Mouse (Mus musculus): ENCODE data around the gene Hp1bp3. TPM values are rescaled to one million over a fixed set of nuclear protein-coding genes. Genes with fewer than 3 reads are reported as not detected.

The Hp1bp3 gene
- polyA plus RNA-seq (2016; fragmentation: Nextera tagmentation; extraction: Ambion mirVana): 202 and 220 TPM in 2 replicates

DNA sequence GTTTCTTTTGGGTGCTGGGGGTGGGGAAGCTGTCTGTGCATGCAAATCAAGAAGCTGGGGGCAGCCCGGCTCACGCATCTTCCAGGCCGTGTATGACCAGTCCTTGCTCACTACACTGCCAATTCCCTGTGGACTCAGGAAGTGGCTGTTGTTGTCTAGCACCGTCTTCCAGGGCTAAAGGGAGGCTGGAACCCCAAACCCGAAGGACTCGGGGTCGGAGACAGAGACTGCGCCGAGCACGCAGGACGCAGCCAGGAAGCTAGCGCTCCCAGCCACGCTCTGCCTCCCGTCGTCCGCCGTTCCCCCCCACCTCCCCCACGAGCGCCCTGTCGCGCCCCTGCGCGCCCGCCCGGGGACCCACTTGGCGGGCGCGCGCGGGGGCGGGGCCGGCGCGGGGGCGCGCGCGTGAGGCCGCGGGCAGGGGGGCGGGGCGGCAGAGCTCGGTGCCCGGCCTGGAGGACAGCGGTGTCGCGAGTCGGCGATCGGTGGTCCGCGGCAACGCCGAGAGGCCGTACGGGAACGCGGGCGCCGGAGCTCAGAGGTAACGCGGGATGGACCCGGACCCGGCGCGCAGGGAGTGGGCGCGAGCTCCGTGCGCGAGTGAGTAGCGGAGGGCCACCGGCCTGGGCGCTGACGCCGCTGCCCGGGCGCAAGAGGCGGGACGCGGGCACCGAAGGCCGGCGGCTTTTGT, at the start of gene Hp1bp3:
Gene Hp1bp3, plus strand, starts transcription at position 97 of the 691 bp plus-strand sequence.
- Histone ChIP-seq H3K4me2 (replicated peaks) (peak within 1 kb of the TSS; percentile 85), H3K9me3 (replicated peaks) (no peaks in the 10 kb centered on the region), H3K4me1 (peaks cover 33% of the 10 kb centered on the region), H3K27ac (peak within 1 kb of the TSS; percentile 100), H3K27me3 (no peaks in the 10 kb centered on the region), H3K36me3 (0 out of 2 replicates have a peak, but pooled peaks cover 9% of the 10 kb centered on the region), H3K9ac (peak within 1 kb of the TSS; percentile 98), H3K4me3 (peak within 1 kb of the TSS; percentile 100)
- under 1% methylated on average over 76 of the region's 84 CpGs for WGBS
- peak; percentile 84 for ATAC-seq (ENCODE audit: low FRiP score)

- H3K36me3 ChIP-seq: peaks cover 72% of the 10 kb centered on the region
- WGBS: 97% methylated on average over 10 of the region's 10 CpGs
- H3K4me2 ChIP-seq (replicated peaks): no peak overlapping the region
- H3K27ac ChIP-seq: no peak overlapping the region
- ATAC-seq (ENCODE audit: low FRiP score): no peak
- peaks cover 14% of the 10 kb centered on the region for H3K4me1 ChIP-seq
- H3K9me3 ChIP-seq (replicated peaks): no peaks in the 10 kb centered on the region
- H3K27me3 ChIP-seq: no peaks in the 10 kb centered on the region
- H3K4me3 ChIP-seq: no peak overlapping the region
- no peak overlapping the region for H3K9ac ChIP-seq
These were observed 49.6 kb upstream of the Hp1bp3 start for GRCm38 (mm10) chr4:138166519-138166918.

GRCm38 (mm10) chr4:138168162-138168561, 47.9 kb upstream of the Hp1bp3 start:
- no peak overlapping the region for H3K27ac ChIP-seq
- H3K9me3 ChIP-seq (replicated peaks): no peaks in the 10 kb centered on the region
- H3K36me3 ChIP-seq: peaks cover 84% of the 10 kb centered on the region
- H3K9ac ChIP-seq: no peak overlapping the region
- 82% methylated on average over 3 of the region's 3 CpGs for WGBS
- no peaks in the 10 kb centered on the region for H3K27me3 ChIP-seq
- ATAC-seq (ENCODE audit: low FRiP score): no peak
- H3K4me2 ChIP-seq (replicated peaks): no peak overlapping the region
- H3K4me3 ChIP-seq: no peak overlapping the region
- H3K4me1 ChIP-seq: peaks cover 12% of the 10 kb centered on the region

DNA sequence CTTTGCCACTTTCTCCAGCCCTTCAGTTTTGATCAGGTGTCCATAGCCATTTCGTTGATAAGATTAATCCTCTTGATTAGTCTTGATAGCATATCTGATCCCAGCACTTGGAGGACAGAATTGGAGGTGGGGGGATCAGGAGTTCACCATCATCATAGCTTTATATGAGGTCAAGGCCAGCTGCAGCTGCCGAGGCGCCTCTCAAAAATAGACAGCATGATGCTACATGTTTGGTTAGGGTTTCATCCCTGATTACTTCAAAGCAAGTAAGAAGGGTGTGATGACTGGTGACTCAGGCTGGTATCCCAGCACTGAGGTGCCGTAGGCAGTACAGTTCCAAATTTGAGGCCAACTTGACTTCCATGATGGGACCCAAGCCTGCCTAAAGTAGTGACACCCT, 46.7 kb upstream of the Hp1bp3 start:
- WGBS: 97% methylated on average over 4 of the region's 4 CpGs
- H3K4me3 ChIP-seq: no peak overlapping the region
- H3K27me3 ChIP-seq: no peaks in the 10 kb centered on the region
- H3K4me2 ChIP-seq (replicated peaks): no peak overlapping the region
- H3K9me3 ChIP-seq (replicated peaks): no peaks in the 10 kb centered on the region
- no peak overlapping the region for H3K9ac ChIP-seq
- H3K36me3 ChIP-seq: peaks cover 86% of the 10 kb centered on the region
- no peaks in the 10 kb centered on the region for H3K4me1 ChIP-seq
- H3K27ac ChIP-seq: no peak overlapping the region; the same call in 1 of the 2 replicates
- no peak for ATAC-seq (ENCODE audit: low FRiP score)

- Histone ChIP-seq H3K27me3 (no peaks in the 10 kb centered on the region), H3K27ac (no peak overlapping the region), H3K9me3 (replicated peaks) (no peaks in the 10 kb centered on the region), H3K4me2 (replicated peaks) (no peak overlapping the region), H3K9ac (no peak overlapping the region), H3K4me3 (no peak overlapping the region), H3K4me1 (no peaks in the 10 kb centered on the region), H3K36me3 (peaks cover 94% of the 10 kb centered on the region)
- WGBS: 87% methylated on average over 4 of the region's 4 CpGs
- ATAC-seq (ENCODE audit: low FRiP score): no peak
These were observed 43.4 kb upstream of the Hp1bp3 start for GRCm38 (mm10) chr4:138172686-138173085.

DNA sequence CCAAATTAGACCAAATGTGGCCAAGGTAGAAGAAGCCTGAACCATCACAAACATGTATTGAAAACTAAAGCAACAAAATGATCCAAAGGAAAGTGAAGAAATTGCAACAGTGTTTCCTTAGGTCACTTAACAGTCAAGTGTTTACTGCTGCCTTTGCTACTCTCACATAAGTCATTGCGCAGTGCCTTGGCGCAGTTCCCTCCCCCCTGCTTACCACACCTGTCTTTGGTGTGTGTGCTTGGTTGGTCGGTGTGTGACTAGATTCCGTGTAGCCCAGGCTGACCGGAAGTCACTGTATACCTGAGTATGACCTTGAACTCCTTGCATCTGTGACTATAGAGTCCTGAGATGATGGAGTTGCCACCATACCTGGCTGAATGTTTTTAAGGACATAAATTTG, 36.7 kb upstream of the Hp1bp3 start:
- H3K4me1 ChIP-seq: no peaks in the 10 kb centered on the region
- H3K9ac ChIP-seq: no peak overlapping the region
- ATAC-seq (ENCODE audit: low FRiP score): no peak
- no peaks in the 10 kb centered on the region for H3K27me3 ChIP-seq
- H3K27ac ChIP-seq: no peak overlapping the region
- WGBS: 100% methylated on average over 5 of the region's 5 CpGs
- H3K9me3 ChIP-seq (replicated peaks): no peaks in the 10 kb centered on the region
- H3K4me2 ChIP-seq (replicated peaks): no peak overlapping the region
- peaks cover 89% of the 10 kb centered on the region for H3K36me3 ChIP-seq
- H3K4me3 ChIP-seq: no peak overlapping the region

- H3K9ac ChIP-seq: no peak overlapping the region
- H3K27ac ChIP-seq: no peak overlapping the region
- ATAC-seq (ENCODE audit: low FRiP score): no peak
- no peaks in the 10 kb centered on the region for H3K9me3 ChIP-seq (replicated peaks)
- no peaks in the 10 kb centered on the region for H3K4me1 ChIP-seq
- H3K4me2 ChIP-seq (replicated peaks): no peak overlapping the region
- H3K36me3 ChIP-seq: peaks cover 89% of the 10 kb centered on the region
- no peaks in the 10 kb centered on the region for H3K27me3 ChIP-seq
- 92% methylated on average over 4 of the region's 4 CpGs for WGBS
- H3K4me3 ChIP-seq: no peak overlapping the region
These were observed 35.4 kb upstream of the Hp1bp3 start for GRCm38 (mm10) chr4:138180719-138181118.

GRCm38 (mm10) chr4:138184056-138184455, 32.0 kb upstream of the Hp1bp3 start:
- Histone ChIP-seq H3K4me3 (no peak overlapping the region), H3K27ac (no peak overlapping the region), H3K4me2 (replicated peaks) (no peak overlapping the region), H3K4me1 (no peaks in the 10 kb centered on the region), H3K9ac (no peak overlapping the region), H3K36me3 (peaks cover 85% of the 10 kb centered on the region), H3K9me3 (replicated peaks) (no peaks in the 10 kb centered on the region), H3K27me3 (no peaks in the 10 kb centered on the region)
- ATAC-seq (ENCODE audit: low FRiP score): no peak
- 94% methylated on average over 5 of the region's 5 CpGs for WGBS

- WGBS: 91% methylated on average over 5 of the region's 5 CpGs
- Histone ChIP-seq H3K9me3 (replicated peaks) (no peaks in the 10 kb centered on the region), H3K4me1 (no peaks in the 10 kb centered on the region), H3K36me3 (peaks cover 89% of the 10 kb centered on the region), H3K27me3 (no peaks in the 10 kb centered on the region), H3K4me2 (replicated peaks) (no peak overlapping the region), H3K9ac (no peak overlapping the region), H3K4me3 (no peak overlapping the region), H3K27ac (no peak overlapping the region)
- ATAC-seq (ENCODE audit: low FRiP score): no peak
These were observed 31.5 kb upstream of the Hp1bp3 start for GRCm38 (mm10) chr4:138184573-138184981.

DNA sequence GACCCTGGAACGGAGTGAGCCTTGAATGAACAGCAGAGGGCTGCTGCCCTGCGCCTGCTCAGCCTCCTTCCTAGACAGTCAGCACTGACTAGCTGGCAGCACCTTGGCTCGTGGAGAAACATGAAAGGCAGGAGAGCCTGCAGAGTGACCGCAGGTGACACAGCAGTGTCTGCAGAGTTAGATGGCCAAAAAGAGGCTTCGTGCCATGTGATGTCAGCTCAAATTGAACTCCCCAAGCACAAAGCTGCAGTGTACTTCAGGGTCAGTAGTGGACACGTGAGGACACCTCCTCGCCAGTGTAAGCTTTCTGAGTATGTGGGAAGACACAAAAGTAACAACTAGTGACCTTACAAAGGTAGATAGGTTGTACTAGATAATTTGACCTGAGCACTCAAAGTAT, 30.1 kb upstream of the Hp1bp3 start:
- Histone ChIP-seq H3K36me3 (peaks cover 89% of the 10 kb centered on the region), H3K4me1 (no peaks in the 10 kb centered on the region), H3K27ac (no peak overlapping the region), H3K9me3 (replicated peaks) (no peaks in the 10 kb centered on the region), H3K9ac (no peak overlapping the region), H3K4me2 (replicated peaks) (no peak overlapping the region), H3K27me3 (no peaks in the 10 kb centered on the region), H3K4me3 (no peak overlapping the region)
- ATAC-seq (ENCODE audit: low FRiP score): no peak
- WGBS: 95% methylated on average over 7 of the region's 7 CpGs

- Histone ChIP-seq H3K36me3 (peaks cover 91% of the 10 kb centered on the region), H3K4me1 (no peaks in the 10 kb centered on the region), H3K4me3 (no peak overlapping the region), H3K27ac (no peak overlapping the region), H3K9me3 (replicated peaks) (no peaks in the 10 kb centered on the region), H3K9ac (no peak overlapping the region), H3K4me2 (replicated peaks) (no peak overlapping the region), H3K27me3 (no peaks in the 10 kb centered on the region)
- no peak for ATAC-seq (ENCODE audit: low FRiP score)
- 93% methylated on average over 7 of the region's 7 CpGs for WGBS
These were observed 28.1 kb upstream of the Hp1bp3 start for GRCm38 (mm10) chr4:138187995-138188394.

GRCm38 (mm10) chr4:138192561-138192960, 23.5 kb upstream of the Hp1bp3 start:
- no peak overlapping the region for H3K9ac ChIP-seq
- H3K4me1 ChIP-seq: no peaks in the 10 kb centered on the region
- H3K4me2 ChIP-seq (replicated peaks): no peak overlapping the region
- no peak overlapping the region for H3K4me3 ChIP-seq
- 92% methylated on average over 5 of the region's 5 CpGs for WGBS
- H3K9me3 ChIP-seq (replicated peaks): no peaks in the 10 kb centered on the region
- no peak overlapping the region for H3K27ac ChIP-seq
- H3K27me3 ChIP-seq: no peaks in the 10 kb centered on the region
- H3K36me3 ChIP-seq: peaks cover 93% of the 10 kb centered on the region
- no peak for ATAC-seq (ENCODE audit: low FRiP score)

DNA sequence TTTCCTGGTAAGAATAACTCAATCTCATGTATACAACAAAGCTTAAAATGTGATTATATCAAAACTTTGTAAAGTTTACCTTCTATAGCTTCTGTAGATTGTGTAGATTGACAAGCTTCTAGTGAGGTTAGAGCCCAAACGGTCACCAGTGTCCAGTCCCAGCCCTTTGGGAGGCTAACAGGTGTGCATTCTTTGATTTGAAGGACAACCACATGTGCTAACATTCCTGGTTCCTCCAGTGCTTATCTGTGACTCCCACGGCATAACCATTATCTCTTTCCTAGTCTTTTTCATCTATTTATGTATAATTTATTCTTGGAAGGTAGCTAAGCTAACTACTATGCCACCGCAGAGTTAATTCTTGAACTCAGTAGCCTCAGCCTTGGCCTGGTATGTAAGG, 15.3 kb upstream of the Hp1bp3 start:
- H3K36me3 ChIP-seq: peaks cover 90% of the 10 kb centered on the region
- no peaks in the 10 kb centered on the region for H3K4me1 ChIP-seq
- no peak overlapping the region for H3K27ac ChIP-seq
- 92% methylated on average over 3 of the region's 3 CpGs for WGBS
- no peak overlapping the region for H3K4me2 ChIP-seq (replicated peaks)
- no peaks in the 10 kb centered on the region for H3K27me3 ChIP-seq
- no peaks in the 10 kb centered on the region for H3K9me3 ChIP-seq (replicated peaks)
- no peak for ATAC-seq (ENCODE audit: low FRiP score)
- no peak overlapping the region for H3K4me3 ChIP-seq
- no peak overlapping the region for H3K9ac ChIP-seq

Measured in hindbrain, embryonic 12.5 days (tissue).